Mouse (Mus musculus) lung, postnatal 0 days (tissue): ENCODE measurements at regions not wholly inside any gene's neighbourhood (a gene's known extent, or its start where the extent isn't known, plus 50 kb on each side); places are given as distances from the start of the nearest gene placed in this dataset.

Experiments
- CTCF ChIP-seq: IDR thresholded peaks from 2 replicates; pipeline ENCODE4 v1.5.1; 2016; ENCODE audit warnings: antibody characterized with exemption, mild to moderate bottlenecking
- EP300 ChIP-seq: IDR thresholded peaks from 2 replicates; pipeline ENCODE4 v1.6.1; 2016; ENCODE audit warnings: antibody characterized with exemption, mild to moderate bottlenecking, control low read depth

GRCm38 (mm10) chr1:164606141-164606754 is 148.1 kb upstream of the Atp1b1 start:
- TF ChIP-seq CTCF (no peak), EP300 (no peak)
